Mouse (Mus musculus) kidney, adult 11 months (tissue): ENCODE measurements around the gene Gm20835.
"Not testable (repeated sequence)": the region's sequence is repeated elsewhere in the genome, so short reads cannot be mapped to it uniquely, and the experiment has no call there.

ENCODE experiments used
- DNase-seq: peaks from one replicate; pipeline ENCODE4 v3.0.0; 2022

Gene Gm20835

DNA sequence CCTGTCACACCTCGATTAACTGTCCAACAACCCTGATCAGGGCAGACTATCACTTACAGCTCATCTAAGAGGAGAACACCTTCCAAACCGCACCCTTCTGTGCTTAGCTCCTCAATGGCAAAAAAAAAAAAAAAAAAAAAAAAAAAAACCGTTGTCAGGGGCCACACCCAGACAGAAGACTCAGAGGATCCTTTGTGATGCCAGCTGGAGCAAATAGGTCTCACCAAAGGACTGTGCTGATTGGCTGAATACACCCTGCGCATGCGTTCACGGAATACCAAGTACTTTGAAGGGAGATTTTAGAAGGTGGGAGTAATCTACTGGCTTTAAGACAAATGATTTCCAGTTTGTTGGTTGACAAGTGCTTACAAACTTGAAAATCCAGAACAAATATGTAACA is at the start of gene Gm20835:
Gene Gm20835, minus strand, starts transcription at position 101 of the 400 bp plus-strand sequence.
- not testable (repeated sequence) for DNase-seq
